Mouse (Mus musculus): ENCODE measurements around the gene Wipi1. TPM values are rescaled to one million over a fixed set of nuclear protein-coding genes. Genes with fewer than 3 reads are reported as not detected.

Wipi1 gene
- total and polyA plus RNA-seq, 3 experiments = 2.6 to 8.2 TPM; not detected in 1

- TF ChIP-seq UBTF (IDR thresholded peaks at IDR 0.05; ENCODE audit: borderline replicate concordance, insufficient read depth, low read depth, low read length) = no peak
- no peak for TF ChIP-seq TAL1 (IDR thresholded peaks at IDR 0.05; ENCODE audit: low read length)
- no peak for TF ChIP-seq SIN3A (IDR thresholded peaks at IDR 0.05; ENCODE audit: low read length)
- no peak for TF ChIP-seq POLR2AphosphoS2 (IDR thresholded peaks at IDR 0.05; ENCODE audit: low read length)
- 0 out of 2 replicates have a peak, but pooled peaks have one; percentile 21 for TF ChIP-seq GATA1 (IDR thresholded peaks at IDR 0.05; ENCODE audit: low read depth, low read length)
- TF ChIP-seq JUND (IDR thresholded peaks at IDR 0.05; ENCODE audit: low read depth, low read length) = no peak
- TF ChIP-seq POLR2AphosphoS5 (IDR thresholded peaks at IDR 0.05; ENCODE audit: borderline replicate concordance, low read depth, low read length) = no peak
- TF ChIP-seq CHD2 (IDR thresholded peaks at IDR 0.05; ENCODE audit: low read length) = no peak
- TF ChIP-seq EP300 (IDR thresholded peaks at IDR 0.05; ENCODE audit: low read depth in 1 of 2, low read length in 2 of 2) = peak; percentile 42 to 48; a peak in 3 of 4 replicates
- no peak for TF ChIP-seq BHLHE40 (IDR thresholded peaks at IDR 0.05; ENCODE audit: borderline replicate concordance, low read depth, low read length)
- no peak; the same call in 1 of the 2 replicates for TF ChIP-seq RCOR1 (IDR thresholded peaks at IDR 0.05; ENCODE audit: low read depth, low read length)
- TF ChIP-seq NRF1 (IDR thresholded peaks at IDR 0.05; ENCODE audit: insufficient read depth, low read depth, low read length, poor library complexity, severe bottlenecking) = no peak
- TF ChIP-seq MXI1 (IDR thresholded peaks at IDR 0.05; ENCODE audit: low read depth, low read length) = no peak
- TF ChIP-seq ZKSCAN1 (IDR thresholded peaks at IDR 0.05; ENCODE audit: low read depth, low read length) = no peak
Measured at GRCm38 (mm10) chr11:109524869-109525268, 86.9 kb downstream of the Wipi1 start (continued).

Other genes with a start within 250 kb of the Wipi1 start
- 56.6 and 57.0 TPM in 2 replicates for gene Gna13, start 249.1 kb downstream of the Wipi1 start, total RNA-seq (2012; rRNA removed)
- 100 to 1,000 TPM in 1 of 2 experiments, 10 to 100 TPM in 1; 51.0 to 102 TPM for gene Gna13, start 249.1 kb downstream of the Wipi1 start, polyA plus RNA-seq (2012; ENCODE audit: insufficient read depth in 1 of 2, insufficient read length in 2 of 2, low read depth in 1 of 2, low replicate concordance in 2 of 2, missing spikeins in 1 of 2)
- gene 9930022D16Rik, start 198.1 kb downstream of the Wipi1 start, total RNA-seq (2012; rRNA removed) = 0.04 and 0.10 TPM in 2 replicates
- gene 9930022D16Rik, start 198.1 kb downstream of the Wipi1 start, polyA plus RNA-seq (2012; ENCODE audit: insufficient read depth in 1 of 2, insufficient read length in 2 of 2, low read depth in 1 of 2, low replicate concordance in 2 of 2, missing spikeins in 1 of 2) = not detected
- 40.2 and 41.6 TPM in 2 replicates for gene Amz2, start 186.0 kb downstream of the Wipi1 start, total RNA-seq (2012; rRNA removed)
- 1,000 to 10,000 TPM in 1 of 2 experiments, 10 to 100 TPM in 1; 47.1 to 1,743 TPM for gene Amz2, start 186.0 kb downstream of the Wipi1 start, polyA plus RNA-seq (2012; ENCODE audit: insufficient read depth in 1 of 2, insufficient read length in 2 of 2, low read depth in 1 of 2, low replicate concordance in 2 of 2, missing spikeins in 1 of 2)
- 3.7 and 3.9 TPM in 2 replicates for gene Arsg, start 138.6 kb downstream of the Wipi1 start, total RNA-seq (2012; rRNA removed)
- gene Arsg, start 138.6 kb downstream of the Wipi1 start, polyA plus RNA-seq (2012; ENCODE audit: insufficient read depth in 1 of 2, insufficient read length in 2 of 2, low read depth in 1 of 2, low replicate concordance in 2 of 2, missing spikeins in 1 of 2) = 1 to 10 TPM in 1 of 2 experiments, not detected in 1; 5.2 TPM
- 29.6 and 34.0 TPM in 2 replicates for gene Slc16a6, start 138.4 kb downstream of the Wipi1 start, total RNA-seq (2012; rRNA removed)
- 10 to 100 TPM in 1 of 2 experiments, not detected in 1; 41.6 TPM for gene Slc16a6, start 138.4 kb downstream of the Wipi1 start, polyA plus RNA-seq (2012; ENCODE audit: insufficient read depth in 1 of 2, insufficient read length in 2 of 2, low read depth in 1 of 2, low replicate concordance in 2 of 2, missing spikeins in 1 of 2)
- gene Prkar1a, start 37.4 kb upstream of the Wipi1 start, total RNA-seq (2012; rRNA removed) = 69.6 and 70.2 TPM in 2 replicates
- gene Prkar1a, start 37.4 kb upstream of the Wipi1 start, polyA plus RNA-seq (2012; ENCODE audit: insufficient read depth in 1 of 2, insufficient read length in 2 of 2, low read depth in 1 of 2, low replicate concordance in 2 of 2, missing spikeins in 1 of 2) = 100 to 1,000 TPM in 1 of 2 experiments, not detected in 1; 152 TPM
- gene Fam20a, start 110.3 kb upstream of the Wipi1 start, total RNA-seq (2012; rRNA removed) = not detected in 2 replicates
- gene Fam20a, start 110.3 kb upstream of the Wipi1 start, polyA plus RNA-seq (2012; ENCODE audit: insufficient read depth in 1 of 2, insufficient read length in 2 of 2, low read depth in 1 of 2, low replicate concordance in 2 of 2, missing spikeins in 1 of 2) = not detected
- not detected in 2 replicates for gene 1700012B07Rik, start 216.1 kb upstream of the Wipi1 start, total RNA-seq (2012; rRNA removed)
- not detected for gene 1700012B07Rik, start 216.1 kb upstream of the Wipi1 start, polyA plus RNA-seq (2012; ENCODE audit: insufficient read depth in 1 of 2, insufficient read length in 2 of 2, low read depth in 1 of 2, low replicate concordance in 2 of 2, missing spikeins in 1 of 2)